Mouse (Mus musculus) C2C12 (cell line): ENCODE measurements around the gene Crybg1. TPM values are rescaled to one million over a fixed set of nuclear protein-coding genes. Genes with fewer than 3 reads are reported as not detected.
A peak's percentile ranks its signal among the peaks of the same experiment; 100 is the strongest.

ENCODE experiments used
- H3K27me3 ChIP-seq: one replicate; pipeline ENCODE4 v1.6.1; 2011; ENCODE audit not compliant: control insufficient read depth, insufficient read depth, insufficient read length
- H3K36me3 ChIP-seq: one replicate; pipeline ENCODE4 v1.6.1; 2011; ENCODE audit not compliant: control insufficient read depth, insufficient read depth
- H3K4me3 ChIP-seq: one replicate; pipeline ENCODE4 v1.5.1; 2011; ENCODE audit warnings: mild to moderate bottlenecking, control low read depth; ENCODE audit not compliant: poor library complexity, insufficient read depth, severe bottlenecking
- H3K79me2 ChIP-seq: one replicate; pipeline ENCODE4 v1.6.1; 2011; ENCODE audit not compliant: control insufficient read depth, insufficient read depth
- H3K79me3 ChIP-seq: one replicate; pipeline ENCODE4 v1.6.1; 2011; ENCODE audit warnings: low read depth, control low read depth
- H3ac ChIP-seq: one replicate; pipeline ENCODE3; 2011; ENCODE audit warnings: low read depth; ENCODE audit not compliant: control insufficient read depth, insufficient read length
- CEBPB ChIP-seq: IDR thresholded peaks from one replicate; pipeline ENCODE4 v1.6.1; 2011; ENCODE audit warnings: low read depth, mild to moderate bottlenecking, control low read depth, moderate library complexity
- CTCF ChIP-seq: IDR thresholded peaks from one replicate; pipeline ENCODE4 v1.5.1; 2011; ENCODE audit not compliant: control insufficient read depth, insufficient read depth, insufficient read length
- FOSL1 ChIP-seq: IDR thresholded peaks from one replicate; pipeline ENCODE4 v1.8.0; 2011; ENCODE audit warnings: mild to moderate bottlenecking, low read length; ENCODE audit not compliant: poor library complexity, insufficient read depth, severe bottlenecking
- MAX ChIP-seq: IDR thresholded peaks from one replicate; pipeline ENCODE4 v1.6.1; 2011; ENCODE audit warnings: mild to moderate bottlenecking, control low read depth
- MYOD1 ChIP-seq: IDR thresholded peaks from one replicate; pipeline ENCODE4 v1.6.1; 2011; ENCODE audit warnings: low read depth; ENCODE audit not compliant: control insufficient read depth, insufficient read length
- MYOG ChIP-seq: IDR thresholded peaks from one replicate; pipeline ENCODE4 v1.6.1; 2011; ENCODE audit not compliant: control insufficient read depth, insufficient read length; ENCODE audit errors: extremely low read depth
- USF1 ChIP-seq: IDR thresholded peaks from one replicate; pipeline ENCODE4 v1.6.1; 2011; ENCODE audit warnings: low read depth, mild to moderate bottlenecking, control low read depth, moderate library complexity
- polyA plus RNA-seq: library from polyadenylated mRNA; unstranded; fragments of >200 nt; fragmentation: generic; extraction: Trizol; gene quantifications from one replicate; pipeline ENCODE4 v1.2.1, GENCODE M21; 2012; ENCODE audit warnings: missing spikeins

Crybg1 gene
- polyA plus RNA-seq, 1 experiment, result 11.1 TPM

DNA sequence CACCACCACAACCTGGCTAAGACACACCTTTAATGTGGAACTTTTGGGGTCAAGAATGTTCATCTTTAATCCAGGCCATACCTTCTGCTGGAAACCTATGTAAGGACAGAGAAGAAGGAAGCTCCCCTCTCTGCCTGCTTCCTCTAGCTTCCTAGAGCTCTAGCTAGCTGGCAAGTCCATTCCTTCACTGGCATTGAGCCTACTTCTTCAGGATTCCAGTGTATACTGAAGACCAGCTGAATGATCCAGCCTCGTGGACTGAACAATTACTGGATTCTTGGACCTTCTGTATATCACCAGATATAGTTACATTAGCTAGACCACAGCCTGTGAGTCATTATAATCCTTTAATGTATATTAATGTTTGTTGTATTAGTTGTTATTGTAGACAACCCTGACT, 121.4 kb downstream of the Crybg1 start:
- Histone ChIP-seq H3K4me3 (no peak overlapping the region), H3ac (no peak overlapping the region), H3K79me3 (no peaks in the 10 kb centered on the region), H3K79me2 (no peaks in the 10 kb centered on the region), H3K27me3 (no peaks in the 10 kb centered on the region), H3K36me3 (no peaks in the 10 kb centered on the region)
- TF ChIP-seq MYOG (no peak), MYOD1 (no peak), USF1 (no peak), FOSL1 (no peak), CEBPB (no peak), CTCF (no peak), MAX (no peak)

DNA sequence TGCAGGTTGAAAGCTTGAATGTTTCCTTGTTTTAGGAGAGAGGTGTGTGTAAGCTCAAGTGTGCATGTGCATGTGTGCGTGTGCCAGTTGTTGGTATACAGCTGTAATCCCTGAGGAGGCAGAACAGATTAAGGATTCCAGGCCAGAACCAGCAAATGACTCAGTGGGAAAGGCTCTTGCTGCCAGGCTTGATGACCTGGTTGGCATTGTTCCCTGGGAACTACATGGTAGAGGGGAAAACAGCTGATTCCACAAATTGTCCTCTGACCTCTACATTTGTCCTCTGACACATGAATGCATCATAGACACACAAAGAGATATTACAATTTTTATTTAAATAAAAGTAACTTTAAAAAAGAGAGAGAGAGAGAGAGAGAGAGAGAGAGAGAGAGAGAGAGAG, 122.5 kb downstream of the Crybg1 start:
- TF ChIP-seq CTCF, result no peak
- TF ChIP-seq MYOD1, result peak; percentile 48
- TF ChIP-seq MYOG, result no peak
- no peak for TF ChIP-seq USF1
- TF ChIP-seq FOSL1, result no peak
- no peak for TF ChIP-seq MAX
- TF ChIP-seq CEBPB, result no peak
- Histone ChIP-seq H3K79me3 (no peaks in the 10 kb centered on the region), H3K4me3 (no peak overlapping the region), H3K27me3 (no peaks in the 10 kb centered on the region), H3K36me3 (no peaks in the 10 kb centered on the region), H3K79me2 (no peaks in the 10 kb centered on the region), H3ac (no peak overlapping the region)

DNA sequence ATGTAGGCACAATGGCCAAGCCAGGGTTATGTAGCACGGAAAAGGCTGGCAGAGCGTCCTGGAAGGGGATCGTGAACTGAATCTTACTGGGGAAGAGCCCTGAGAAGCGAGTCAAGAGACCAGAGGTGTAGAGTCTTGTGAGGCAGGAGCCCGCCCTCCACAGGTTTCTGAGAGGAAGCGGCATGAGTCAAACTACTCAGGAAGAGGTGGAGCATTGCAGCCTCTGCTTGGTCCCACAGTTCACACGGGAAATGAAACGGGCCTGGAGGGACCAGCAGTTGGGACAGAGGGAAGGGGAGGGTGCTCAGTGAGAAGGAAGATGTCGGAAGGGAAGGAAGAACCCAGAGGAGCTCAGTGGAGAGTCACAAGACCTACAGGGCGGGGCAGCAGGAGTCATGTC, 123.9 kb downstream of the Crybg1 start:
- H3ac ChIP-seq, result no peak overlapping the region
- H3K79me3 ChIP-seq, result no peaks in the 10 kb centered on the region
- H3K4me3 ChIP-seq, result no peak overlapping the region
- TF ChIP-seq MYOD1 (no peak), CTCF (no peak), MAX (no peak), MYOG (no peak), CEBPB (no peak), FOSL1 (no peak), USF1 (no peak)
- no peaks in the 10 kb centered on the region for H3K27me3 ChIP-seq
- H3K36me3 ChIP-seq, result no peaks in the 10 kb centered on the region
- no peaks in the 10 kb centered on the region for H3K79me2 ChIP-seq

DNA sequence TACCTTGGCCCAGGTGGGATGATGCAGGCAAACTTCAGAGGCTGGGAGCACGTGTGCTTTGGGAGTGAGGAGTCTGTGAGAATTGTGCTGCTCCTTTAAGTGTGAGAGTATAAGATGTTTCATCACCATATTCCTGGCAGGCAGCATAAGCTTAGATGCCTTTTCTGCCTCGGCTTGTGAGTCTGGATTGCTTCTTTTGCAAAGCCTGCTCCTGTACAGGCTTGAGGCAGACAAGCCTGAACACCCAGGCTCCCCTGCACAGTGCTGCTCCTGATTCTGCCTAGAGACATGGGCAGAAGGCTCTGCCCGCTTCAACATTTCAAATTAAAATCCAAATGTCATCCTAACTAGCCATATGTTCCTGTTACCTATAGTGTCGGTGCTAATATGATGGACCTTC, 128.5 kb downstream of the Crybg1 start:
- Histone ChIP-seq H3K4me3 (no peak overlapping the region), H3K79me3 (no peaks in the 10 kb centered on the region), H3K27me3 (no peaks in the 10 kb centered on the region), H3K36me3 (no peaks in the 10 kb centered on the region), H3ac (no peak overlapping the region), H3K79me2 (no peaks in the 10 kb centered on the region)
- TF ChIP-seq MYOG (no peak), MAX (no peak), CTCF (no peak), MYOD1 (no peak), USF1 (no peak), FOSL1 (no peak), CEBPB (no peak)

- H3K79me2 ChIP-seq, result no peaks in the 10 kb centered on the region
- TF ChIP-seq CTCF (no peak), MYOD1 (peak; percentile 61)
- no peak overlapping the region for H3K4me3 ChIP-seq
- no peaks in the 10 kb centered on the region for H3K79me3 ChIP-seq
- H3K27me3 ChIP-seq, result no peaks in the 10 kb centered on the region
- no peaks in the 10 kb centered on the region for H3K36me3 ChIP-seq
- no peak overlapping the region for H3ac ChIP-seq
Observed at GRCm38 (mm10) chr10:44018562-44018961, 130.1 kb downstream of the Crybg1 start.

GRCm38 (mm10) chr10:44015631-44016030, 133.0 kb downstream of the Crybg1 start:
- Histone ChIP-seq H3K36me3 (no peaks in the 10 kb centered on the region), H3K79me2 (no peaks in the 10 kb centered on the region), H3K79me3 (no peaks in the 10 kb centered on the region), H3K4me3 (no peak overlapping the region), H3ac (no peak overlapping the region), H3K27me3 (no peaks in the 10 kb centered on the region)
- TF ChIP-seq MYOG, result no peak
- TF ChIP-seq MAX, result no peak
- no peak for TF ChIP-seq USF1
- no peak for TF ChIP-seq CTCF
- no peak for TF ChIP-seq MYOD1
- TF ChIP-seq CEBPB, result no peak
- no peak for TF ChIP-seq FOSL1
